Mouse (Mus musculus): ENCODE results near the gene Pdzrn3. TPM values are rescaled to one million over a fixed set of nuclear protein-coding genes. Genes with fewer than 3 reads are reported as not detected.

The Pdzrn3 gene
- total and polyA plus RNA-seq, 3 experiments, result 0.33 TPM; not detected in 2

GRCm38 (mm10) chr6:101108951-101109350 lies 268.7 kb downstream of the Pdzrn3 start:
- Histone ChIP-seq H3K4me1 (ENCODE audit: insufficient read depth, low read depth, low read length) (no peaks in the 10 kb centered on the region), H3K27me3 (ENCODE audit: insufficient read depth, low read length) (no peaks in the 10 kb centered on the region), H3K4me3 (ENCODE audit: low read depth, low read length) (no peak overlapping the region), H3K36me3 (replicated peaks) (no peaks in the 10 kb centered on the region), H3K9me3 (replicated peaks) (peaks cover 39% of the 10 kb centered on the region)
- DNase-seq (ENCODE audit: low spot score), result no peak
- no peak for TF ChIP-seq GATA2 (IDR thresholded peaks at IDR 0.05; ENCODE audit: borderline replicate concordance, low read depth, low read length)
- no peak for TF ChIP-seq GATA1 (IDR thresholded peaks at IDR 0.05; ENCODE audit: borderline replicate concordance, low read length)
- no peak for TF ChIP-seq POLR2AphosphoS5 (IDR thresholded peaks at IDR 0.05; ENCODE audit: insufficient replicate concordance, low read depth, low read length)
- TF ChIP-seq CTCF (IDR thresholded peaks at IDR 0.05; ENCODE audit: low read depth, low read length), result no peak
- TF ChIP-seq TAL1 (conservative IDR thresholded peaks at IDR 0.05; ENCODE audit: low read depth, low read length), result no peak
- ATAC-seq (ENCODE audit: extremely low read depth, insufficient number of reproducible peaks, low FRiP score, poor library complexity, severe bottlenecking), result no peak

- Histone ChIP-seq H3K36me3 (replicated peaks) (no peaks in the 10 kb centered on the region), H3K9me3 (replicated peaks) (peaks cover 50% of the 10 kb centered on the region), H3K4me3 (ENCODE audit: low read depth, low read length) (no peak overlapping the region), H3K27me3 (ENCODE audit: insufficient read depth, low read length) (no peaks in the 10 kb centered on the region), H3K4me1 (ENCODE audit: insufficient read depth, low read depth, low read length) (no peaks in the 10 kb centered on the region)
- DNase-seq (ENCODE audit: low spot score) (no peak), ATAC-seq (ENCODE audit: extremely low read depth, insufficient number of reproducible peaks, low FRiP score, poor library complexity, severe bottlenecking) (no peak)
- TF ChIP-seq CTCF (IDR thresholded peaks at IDR 0.05; ENCODE audit: low read depth, low read length) (no peak), GATA2 (IDR thresholded peaks at IDR 0.05; ENCODE audit: borderline replicate concordance, low read depth, low read length) (no peak), POLR2AphosphoS5 (IDR thresholded peaks at IDR 0.05; ENCODE audit: insufficient replicate concordance, low read depth, low read length) (no peak), GATA1 (IDR thresholded peaks at IDR 0.05; ENCODE audit: borderline replicate concordance, low read length) (no peak), TAL1 (conservative IDR thresholded peaks at IDR 0.05; ENCODE audit: low read depth, low read length) (no peak)
Measured at GRCm38 (mm10) chr6:101103506-101103905, 274.2 kb downstream of the Pdzrn3 start.

GRCm38 (mm10) chr6:101101709-101102654 lies 275.7 kb downstream of the Pdzrn3 start:
- DNase-seq (ENCODE audit: low spot score), result no peak

More at GRCm38 (mm10) chr6:101101709-101102654, 275.7 kb downstream of the Pdzrn3 start:
- Histone ChIP-seq H3K9me3 (replicated peaks) (peaks cover 51% of the 10 kb centered on the region), H3K36me3 (replicated peaks) (no peaks in the 10 kb centered on the region), H3K27me3 (ENCODE audit: insufficient read depth, low read length) (no peaks in the 10 kb centered on the region), H3K4me3 (ENCODE audit: low read depth, low read length) (no peak overlapping the region), H3K4me1 (ENCODE audit: insufficient read depth, low read depth, low read length) (no peaks in the 10 kb centered on the region)
- TF ChIP-seq GATA2 (IDR thresholded peaks at IDR 0.05; ENCODE audit: borderline replicate concordance, low read depth, low read length), result no peak
- TF ChIP-seq POLR2AphosphoS5 (IDR thresholded peaks at IDR 0.05; ENCODE audit: insufficient replicate concordance, low read depth, low read length), result no peak
- TF ChIP-seq GATA1 (IDR thresholded peaks at IDR 0.05; ENCODE audit: borderline replicate concordance, low read length), result no peak
- no peak for TF ChIP-seq CTCF (IDR thresholded peaks at IDR 0.05; ENCODE audit: low read depth, low read length)
- no peak for TF ChIP-seq TAL1 (conservative IDR thresholded peaks at IDR 0.05; ENCODE audit: low read depth, low read length)
- ATAC-seq (ENCODE audit: extremely low read depth, insufficient number of reproducible peaks, low FRiP score, poor library complexity, severe bottlenecking), result no peak
